Mouse (Mus musculus) liver, embryonic 14.5 days (tissue): ENCODE measurements at regions not wholly inside any gene's neighbourhood (a gene's known extent, or its start where the extent isn't known, plus 50 kb on each side); places are given as distances from the start of the nearest gene placed in this dataset.

Experiments used
- ATAC-seq: fragments of 200-750 bp; cut with Nextera tagmentation; 2 replicates; pipeline ENCODE4 v1.8.0; 2017; ENCODE audit warnings: moderate number of reproducible peaks, mild to moderate bottlenecking, moderate library complexity; ENCODE audit not compliant: insufficient read depth
- DNase-seq, 3 experiments: peaks; one replicate each; pipeline ENCODE4 v3.0.0-alpha.2; 2012 to 2013; ENCODE audit warnings: low read depth in 3 of 3, low spot score in 3 of 3
- H3K27ac ChIP-seq: fragments of 300-500 bp; sonication (generic); 2 replicates; pipeline ENCODE4 v1.5.1; 2014; ENCODE audit warnings: moderate library complexity, mild to moderate bottlenecking, control low read depth, inconsistent platforms
- H3K27me3 ChIP-seq: fragments of 300-500 bp; sonication (generic); 2 replicates; pipeline ENCODE4 v1.6.1; 2014; ENCODE audit warnings: mild to moderate bottlenecking, low read length, moderate library complexity; ENCODE audit not compliant: control insufficient read depth, insufficient read depth
- H3K36me3 ChIP-seq: fragments of 300-500 bp; sonication (generic); replicated peaks from 2 replicates; pipeline ENCODE4 v1.6.1; 2014; ENCODE audit warnings: low read depth; ENCODE audit not compliant: control insufficient read depth, insufficient read depth
- H3K4me1 ChIP-seq, 2 experiments: fragments of 200-500 bp in 1 of 2; fragments of 300-500 bp in 1 of 2; sonication (generic) in 1 of 2; replicated peaks; 2 replicates each; pipeline ENCODE4 v1.6.1; 2012 to 2014; ENCODE audit warnings: antibody characterized with exemption in 1 of 2, inconsistent platforms in 1 of 2, low read length in 1 of 2; ENCODE audit not compliant: control insufficient read depth in 2 of 2, insufficient read depth in 2 of 2
- H3K4me2 ChIP-seq: fragments of 300-500 bp; sonication (generic); 2 replicates; pipeline ENCODE4 v1.6.1; 2014; ENCODE audit warnings: low read depth, mild to moderate bottlenecking, control low read depth, moderate library complexity
- H3K4me3 ChIP-seq, 2 experiments: fragments of 200-500 bp in 1 of 2; fragments of 300-500 bp in 1 of 2; sonication (generic) in 1 of 2; 2 replicates each; pipeline ENCODE4 v1.5.1; 2012 to 2014; ENCODE audit warnings: low read depth in 2 of 2, low read length in 2 of 2, mild to moderate bottlenecking in 2 of 2, control low read depth in 1 of 2, inconsistent platforms in 1 of 2, moderate library complexity in 1 of 2; ENCODE audit not compliant: insufficient read depth in 1 of 2
- H3K9ac ChIP-seq: fragments of 300-500 bp; sonication (generic); replicated peaks from 2 replicates; pipeline ENCODE4 v1.6.1; 2014; ENCODE audit warnings: mild to moderate bottlenecking, control low read depth, moderate library complexity
- H3K9me3 ChIP-seq: fragments of 300-500 bp; sonication (generic); 2 replicates; pipeline ENCODE4 v1.6.1; 2016; ENCODE audit warnings: low read length, mixed read lengths; ENCODE audit not compliant: control insufficient read depth
- CTCF ChIP-seq: IDR thresholded peaks from 2 replicates; pipeline ENCODE4 v1.5.1; 2016; ENCODE audit warnings: antibody characterized with exemption, low read depth, control low read depth
- EP300 ChIP-seq: IDR thresholded peaks from 2 replicates; pipeline ENCODE4 v1.6.1; 2016; ENCODE audit warnings: antibody characterized with exemption, low read depth
- WGBS: fragments of 180-500 bp; shearing (Covaris S2); extraction: QIAGEN DNeasy Blood & Tissue Kit; methylation state at CpG from one replicate; pipeline ENCODE4 v1.1.7; 2014; ENCODE audit not compliant: insufficient replicate concordance; 5-methylcytosine and 5-hydroxymethylcytosine counted together

DNA sequence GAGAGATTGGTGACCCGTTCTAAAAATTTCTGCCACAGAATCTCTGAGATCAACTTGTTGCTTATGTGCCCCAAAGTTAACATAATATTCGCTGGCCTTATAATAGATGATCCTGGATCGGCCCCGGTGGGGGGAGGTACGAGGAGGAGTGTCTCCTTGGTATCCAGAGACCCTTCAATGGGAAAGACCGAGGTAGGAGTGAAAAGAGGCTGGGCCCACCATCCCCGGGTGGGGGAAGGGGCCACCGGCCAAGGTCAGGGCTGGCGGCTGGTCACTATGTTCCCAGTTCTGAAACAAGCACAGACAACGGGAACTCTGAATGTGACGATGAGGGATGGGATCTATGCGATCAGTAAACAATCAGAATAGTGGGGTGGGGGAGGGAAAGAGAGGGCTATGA is 257.2 kb upstream of the Dio3 start:
- TF ChIP-seq EP300 = no peak
- no peak for TF ChIP-seq CTCF
- peak overlapping the region; percentile 29 for H3K4me2 ChIP-seq
- H3K27ac ChIP-seq = no peak overlapping the region
- no peak for DNase-seq
- H3K36me3 ChIP-seq = no peaks in the 10 kb centered on the region
- no peaks in the 10 kb centered on the region for H3K27me3 ChIP-seq
- WGBS = 66% methylated on average over 12 of the region's 12 CpGs
- no peak for ATAC-seq
- H3K9ac ChIP-seq = no peak overlapping the region
- H3K9me3 ChIP-seq = no peaks in the 10 kb centered on the region
- H3K4me3 ChIP-seq = 0 out of 4 replicates have a peak overlapping the region, but pooled peaks of 1 of the 2 experiments have one; percentile 13
- H3K4me1 ChIP-seq = peaks cover 0 to 4% of the 10 kb centered on the region in 2 experiments; a peak in 2 of 4 replicates

GRCm38 (mm10) chr12:110022631-110023030 is 256.2 kb upstream of the Dio3 start:
- Histone ChIP-seq H3K4me3 (peak overlapping the region; percentile 5 to 12; a peak in 2 of 4 replicates), H3K4me2 (peak overlapping the region; percentile 22), H3K9me3 (no peaks in the 10 kb centered on the region), H3K27me3 (no peaks in the 10 kb centered on the region), H3K36me3 (no peaks in the 10 kb centered on the region), H3K4me1 (peaks cover 0 to 8% of the 10 kb centered on the region in 2 experiments; a peak in 2 of 4 replicates), H3K9ac (no peak overlapping the region), H3K27ac (no peak overlapping the region)
- no peak for ATAC-seq
- no peak for TF ChIP-seq EP300
- no peak for DNase-seq
- WGBS = 49% methylated on average over 6 of the region's 6 CpGs

GRCm38 (mm10) chr12:110023192-110024101 is 255.4 kb upstream of the Dio3 start:
- TF ChIP-seq CTCF (no peak), EP300 (no peak)
- 57% methylated on average over 11 of the region's 11 CpGs for WGBS
- Histone ChIP-seq H3K4me3 (peak overlapping the region; percentile 5 to 12; a peak in 2 of 4 replicates), H3K27ac (peak overlapping the region; percentile 59), H3K9ac (no peak overlapping the region), H3K27me3 (no peaks in the 10 kb centered on the region), H3K4me1 (peaks cover 0 to 9% of the 10 kb centered on the region in 2 experiments; a peak in 2 of 4 replicates), H3K36me3 (no peaks in the 10 kb centered on the region), H3K9me3 (no peaks in the 10 kb centered on the region), H3K4me2 (peak overlapping the region; percentile 22)
- ATAC-seq (peak; percentile 29), DNase-seq (no peak)

GRCm38 (mm10) chr12:110024295-110024694 is 254.6 kb upstream of the Dio3 start:
- H3K4me3 ChIP-seq = peak overlapping the region in 1 of 2 experiments; percentile 16; a peak in 1 of 4 replicates
- TF ChIP-seq CTCF (no peak), EP300 (no peak)
- no peaks in the 10 kb centered on the region for H3K36me3 ChIP-seq
- ATAC-seq = peak; percentile 74
- peak; percentile 10 to 43 (median 31) for DNase-seq
- H3K4me2 ChIP-seq = no peak overlapping the region
- H3K9ac ChIP-seq = no peak overlapping the region
- H3K4me1 ChIP-seq = peaks cover 0 to 12% of the 10 kb centered on the region in 2 experiments; a peak in 2 of 4 replicates
- WGBS = 65% methylated on average over 9 of the region's 9 CpGs
- H3K9me3 ChIP-seq = no peaks in the 10 kb centered on the region
- no peaks in the 10 kb centered on the region for H3K27me3 ChIP-seq
- H3K27ac ChIP-seq = no peak overlapping the region

DNA sequence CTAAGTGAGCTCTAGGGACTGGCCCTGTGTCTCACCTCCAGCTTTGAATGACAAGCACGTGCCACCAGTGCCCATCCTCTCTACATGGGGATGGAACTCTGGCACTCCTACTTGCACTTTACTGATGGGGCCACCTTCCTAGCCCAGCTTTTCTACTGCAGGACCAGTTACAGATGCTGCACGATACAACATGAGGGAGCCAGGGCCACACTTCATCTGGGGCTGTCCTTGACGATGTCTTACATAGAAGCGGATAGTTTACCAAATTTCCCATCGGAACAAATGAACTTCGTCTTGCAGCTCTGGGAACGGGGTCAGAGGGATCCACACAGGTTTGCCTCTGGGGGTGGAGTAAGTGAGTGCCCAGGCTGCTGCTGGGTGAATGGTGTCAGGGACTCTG is 253.7 kb upstream of the Dio3 start:
- Histone ChIP-seq H3K4me2 (peak overlapping the region; percentile 15), H3K9me3 (no peaks in the 10 kb centered on the region), H3K4me3 (no peak overlapping the region), H3K27ac (no peak overlapping the region), H3K36me3 (no peaks in the 10 kb centered on the region), H3K27me3 (no peaks in the 10 kb centered on the region), H3K9ac (no peak overlapping the region), H3K4me1 (peaks cover 0 to 12% of the 10 kb centered on the region in 2 experiments; a peak in 2 of 4 replicates)
- TF ChIP-seq EP300 = no peak
- TF ChIP-seq CTCF = no peak
- no peak for DNase-seq
- 63% methylated on average over 7 of the region's 7 CpGs for WGBS
- ATAC-seq = no peak
